Mouse (Mus musculus) ES-Bruce4 (cell line): Measurements from ENCODE around the gene Il3ra.

Experiments used
- CTCF ChIP-seq: IDR thresholded peaks from one replicate; pipeline ENCODE4 v1.8.1; 2011; ENCODE audit warnings: low read depth, low read length
- EP300 ChIP-seq: IDR thresholded peaks from 2 replicates; pipeline ENCODE4 v1.6.1; 2011; ENCODE audit warnings: low read depth, low read length; ENCODE audit not compliant: insufficient read depth
- POLR2A ChIP-seq: IDR thresholded peaks from one replicate; pipeline ENCODE4 v1.8.1; 2011; ENCODE audit warnings: low read length; ENCODE audit not compliant: insufficient read depth

GRCm38 (mm10) chr14:14400998-14401397, 54.9 kb downstream of the Il3ra start, which contains the start of gene Olfr721-ps1:
- TF ChIP-seq CTCF, result no peak
- no peak for TF ChIP-seq POLR2A
- TF ChIP-seq EP300, result no peak
